Mouse (Mus musculus): ENCODE data around the gene Hoxa5. TPM values are rescaled to one million over a fixed set of nuclear protein-coding genes. Genes with fewer than 3 reads are reported as not detected.

Hoxa5 gene
- polyA plus RNA-seq, 1 experiment from 2014 or later = 14.8 TPM

GRCm38 (mm10) chr6:52232568-52232965, 28.2 kb upstream of the Hoxa5 start:
- Histone ChIP-seq H3K4me3 (ENCODE audit: low read depth, low read length) (peak overlapping the region; percentile 32), H3K27me3 (replicated peaks; ENCODE audit: control insufficient read depth, insufficient read depth, low read length) (peaks cover 97% of the 10 kb centered on the region), H3K4me2 (replicated peaks; ENCODE audit: low read depth) (peak overlapping the region; percentile 35; the same call in 1 of the 2 replicates), H3K9ac (ENCODE audit: low read depth, low read length) (peak overlapping the region; percentile 27), H3K9me3 (ENCODE audit: control insufficient read depth) (no peaks in the 10 kb centered on the region), H3K27ac (ENCODE audit: low read depth, low read length) (no peak overlapping the region), H3K36me3 (ENCODE audit: control insufficient read depth, insufficient read depth) (no peaks in the 10 kb centered on the region), H3K4me1 (replicated peaks; ENCODE audit: control insufficient read depth, insufficient read depth, low read length) (no peaks in the 10 kb centered on the region)
- 2% methylated on average over 18 of the region's 18 CpGs for WGBS
- no peak for ATAC-seq
- no peak for TF ChIP-seq CTCF (IDR thresholded peaks at IDR 0.05; ENCODE audit: low read depth)

GRCm38 (mm10) chr6:52231885-52232567, 27.6 kb upstream of the Hoxa5 start:
- H3K27me3 ChIP-seq (replicated peaks; ENCODE audit: control insufficient read depth, insufficient read depth, low read length) = peaks cover 97% of the 10 kb centered on the region
- H3K36me3 ChIP-seq (ENCODE audit: control insufficient read depth, insufficient read depth) = no peaks in the 10 kb centered on the region
- H3K9me3 ChIP-seq (ENCODE audit: control insufficient read depth) = no peaks in the 10 kb centered on the region
- H3K4me3 ChIP-seq (ENCODE audit: low read depth, low read length) = peak overlapping the region; percentile 32
- no peak overlapping the region; the same call in 1 of the 2 replicates for H3K9ac ChIP-seq (ENCODE audit: low read depth, low read length)
- WGBS = 3% methylated on average over 18 of the region's 18 CpGs
- no peak for ATAC-seq
- H3K4me1 ChIP-seq (replicated peaks; ENCODE audit: control insufficient read depth, insufficient read depth, low read length) = no peaks in the 10 kb centered on the region
- H3K27ac ChIP-seq (ENCODE audit: low read depth, low read length) = no peak overlapping the region
- peak overlapping the region; percentile 35; the same call in 1 of the 2 replicates for H3K4me2 ChIP-seq (replicated peaks; ENCODE audit: low read depth)
- TF ChIP-seq CTCF (IDR thresholded peaks at IDR 0.05; ENCODE audit: low read depth) = no peak

GRCm38 (mm10) chr6:52230516-52231165, 26.3 kb upstream of the Hoxa5 start, which contains the start of gene Hoxa9:
Hoxa9 (minus strand) TSS chr6:52231089.
- H3K27ac ChIP-seq (ENCODE audit: low read depth, low read length) = no peak within 1 kb of the TSS; the same call in 1 of the 2 replicates
- H3K9ac ChIP-seq (ENCODE audit: low read depth, low read length) = no peak within 1 kb of the TSS
- H3K36me3 ChIP-seq (ENCODE audit: control insufficient read depth, insufficient read depth) = no peaks in the 10 kb centered on the region
- 2% methylated on average over 24 of the region's 36 CpGs for WGBS
- peaks cover 97% of the 10 kb centered on the region for H3K27me3 ChIP-seq (replicated peaks; ENCODE audit: control insufficient read depth, insufficient read depth, low read length)
- no peak for ATAC-seq
- H3K4me3 ChIP-seq (ENCODE audit: low read depth, low read length) = peak within 1 kb of the TSS; percentile 32
- no peaks in the 10 kb centered on the region for H3K9me3 ChIP-seq (ENCODE audit: control insufficient read depth)
- no peak for TF ChIP-seq CTCF (IDR thresholded peaks at IDR 0.05; ENCODE audit: low read depth)
- H3K4me2 ChIP-seq (replicated peaks; ENCODE audit: low read depth) = peak within 1 kb of the TSS; percentile 35
- no peaks in the 10 kb centered on the region for H3K4me1 ChIP-seq (replicated peaks; ENCODE audit: control insufficient read depth, insufficient read depth, low read length)

DNA sequence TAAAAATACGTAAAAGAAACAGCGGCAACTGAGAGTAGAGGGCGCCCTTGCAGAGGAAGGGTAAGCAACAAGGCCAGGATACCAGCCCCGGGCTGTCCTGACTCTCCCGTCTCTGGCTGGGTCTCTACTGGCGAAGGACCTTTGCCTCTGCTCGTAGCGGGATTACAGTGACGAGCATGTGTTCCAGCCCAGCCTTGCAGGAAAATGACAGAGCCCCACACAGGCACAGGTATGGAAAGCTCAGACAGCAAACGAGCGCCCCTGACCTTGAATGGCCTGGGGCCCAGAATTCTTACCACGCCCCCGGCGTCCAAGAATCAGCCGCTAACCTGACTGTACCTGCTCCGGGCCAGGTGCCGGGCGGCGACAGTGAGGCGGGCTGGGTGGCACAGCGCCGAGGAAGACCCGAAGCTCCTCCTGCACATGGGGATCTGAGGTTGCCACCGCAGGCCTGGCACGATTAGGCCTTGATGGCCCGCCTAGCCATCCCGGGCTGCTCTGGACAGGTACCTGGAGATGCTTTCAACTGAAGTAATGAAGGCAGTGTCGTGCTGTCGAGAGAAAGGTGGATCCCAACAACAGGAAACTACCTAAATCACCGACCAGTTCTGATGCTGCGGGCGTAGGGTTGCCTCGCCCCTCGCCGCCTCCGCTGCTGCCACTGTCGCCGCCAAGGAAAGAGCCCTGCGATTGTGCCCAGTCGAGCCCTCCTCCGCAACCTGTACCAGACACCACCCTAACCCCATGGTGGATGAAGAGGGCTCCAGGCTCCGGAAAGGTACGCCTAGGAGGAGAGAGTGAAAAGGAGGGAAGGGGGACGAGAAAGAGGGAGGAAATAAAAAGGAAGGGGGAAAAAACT, 25.4 kb upstream of the Hoxa5 start:
- H3K27ac ChIP-seq (ENCODE audit: low read depth, low read length) = no peak overlapping the region; the same call in 1 of the 2 replicates
- no peaks in the 10 kb centered on the region for H3K4me1 ChIP-seq (replicated peaks; ENCODE audit: control insufficient read depth, insufficient read depth, low read length)
- ATAC-seq = no peak
- peak overlapping the region; percentile 35 for H3K4me2 ChIP-seq (replicated peaks; ENCODE audit: low read depth)
- no peak for TF ChIP-seq CTCF (IDR thresholded peaks at IDR 0.05; ENCODE audit: low read depth)
- H3K4me3 ChIP-seq (ENCODE audit: low read depth, low read length) = peak overlapping the region; percentile 28
- H3K9me3 ChIP-seq (ENCODE audit: control insufficient read depth) = no peaks in the 10 kb centered on the region
- no peaks in the 10 kb centered on the region for H3K36me3 ChIP-seq (ENCODE audit: control insufficient read depth, insufficient read depth)
- 3% methylated on average over 44 of the region's 44 CpGs for WGBS
- no peak overlapping the region for H3K9ac ChIP-seq (ENCODE audit: low read depth, low read length)
- H3K27me3 ChIP-seq (replicated peaks; ENCODE audit: control insufficient read depth, insufficient read depth, low read length) = peaks cover 97% of the 10 kb centered on the region

GRCm38 (mm10) chr6:52228475-52229465, 24.4 kb upstream of the Hoxa5 start:
- Histone ChIP-seq H3K27me3 (replicated peaks; ENCODE audit: control insufficient read depth, insufficient read depth, low read length) (peaks cover 96% of the 10 kb centered on the region), H3K36me3 (ENCODE audit: control insufficient read depth, insufficient read depth) (no peaks in the 10 kb centered on the region), H3K4me1 (replicated peaks; ENCODE audit: control insufficient read depth, insufficient read depth, low read length) (no peaks in the 10 kb centered on the region), H3K27ac (ENCODE audit: low read depth, low read length) (no peak overlapping the region), H3K4me3 (ENCODE audit: low read depth, low read length) (peak overlapping the region; percentile 28), H3K9ac (ENCODE audit: low read depth, low read length) (no peak overlapping the region; the same call in 1 of the 2 replicates), H3K9me3 (ENCODE audit: control insufficient read depth) (no peaks in the 10 kb centered on the region), H3K4me2 (replicated peaks; ENCODE audit: low read depth) (peak overlapping the region; percentile 35)
- WGBS = 2% methylated on average over 38 of the region's 38 CpGs
- no peak for TF ChIP-seq CTCF (IDR thresholded peaks at IDR 0.05; ENCODE audit: low read depth)
- ATAC-seq = no peak

Data from intestine, postnatal 0 days (tissue).